Mouse (Mus musculus): ENCODE results near the gene Tnfrsf13c.

DNA sequence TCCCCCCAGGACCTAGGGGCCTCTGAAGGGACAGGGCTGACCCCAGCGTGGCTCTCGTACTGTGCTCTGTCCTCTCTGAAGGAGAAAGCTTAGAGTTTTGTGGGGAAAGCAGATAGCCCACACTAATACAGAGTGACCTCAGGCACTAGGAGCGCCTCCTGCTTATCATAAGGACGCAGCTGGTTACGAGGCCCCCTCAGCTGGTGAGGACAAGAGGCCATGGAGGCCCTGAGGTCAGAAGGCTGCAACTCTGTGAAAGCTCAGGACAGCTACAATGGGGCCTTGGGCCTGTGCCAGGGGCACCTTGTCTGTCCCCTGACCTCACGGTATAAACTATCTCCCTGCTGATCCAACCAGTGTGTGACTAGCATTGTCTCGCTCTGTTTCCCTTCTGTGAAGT lies 40.0 kb downstream of the Tnfrsf13c start:
- TF ChIP-seq CTCF (IDR thresholded peaks at IDR 0.05; ENCODE audit: control insufficient read depth, insufficient read depth, low read length) (no peak), POLR2A (IDR thresholded peaks at IDR 0.05; ENCODE audit: borderline replicate concordance, control insufficient read depth, low read depth, low read length) (no peak)

Data from bone marrow, adult 2 months (tissue).